Mouse (Mus musculus) lung, adult 2 months (tissue): ENCODE data around the gene Trmt112. TPM values are rescaled to one million over a fixed set of nuclear protein-coding genes. Genes with fewer than 3 reads are reported as not detected.
"Not testable (repeated sequence)": the region's sequence is repeated elsewhere in the genome, so short reads cannot be mapped to it uniquely, and the experiment has no call there.

Experiments
- DNase-seq: peaks from one replicate; pipeline ENCODE4 v3.0.0; 2022
- H3K4me1 ChIP-seq: fragments of 200-500 bp; 2 replicates; pipeline ENCODE4 v1.6.1; 2011; ENCODE audit warnings: low read length; ENCODE audit not compliant: control insufficient read depth, insufficient read depth
- H3K4me3 ChIP-seq: fragments of 200-500 bp; replicated peaks from 2 replicates; pipeline ENCODE3; 2011; ENCODE audit warnings: low read depth, mild to moderate bottlenecking, control low read depth, low read length; ENCODE audit errors: extremely low read depth
- CTCF ChIP-seq: fragments of 200-500 bp; IDR thresholded peaks from 2 replicates; pipeline ENCODE4 v1.5.1; 2011; ENCODE audit warnings: mild to moderate bottlenecking, low read length, control low read depth; ENCODE audit not compliant: insufficient read depth
- POLR2A ChIP-seq: fragments of 200-500 bp; IDR thresholded peaks from 2 replicates; pipeline ENCODE4 v1.6.1; 2011; ENCODE audit warnings: low read depth, mild to moderate bottlenecking, control low read depth, low read length, borderline replicate concordance; ENCODE audit errors: extremely low read depth
- WGBS: fragments of 180-500 bp; shearing (Covaris S2); methylation state at CpG from one replicate; pipeline ENCODE4 v1.1.7; 2018; 5-methylcytosine and 5-hydroxymethylcytosine counted together
- polyA plus RNA-seq: library from polyadenylated mRNA; depleted of rRNA; stranded (reverse); fragments of >200 nt; gene quantifications from 2 replicates; pipeline ENCODE4 v1.2.3, GENCODE M21; 2012

Gene Trmt112
- polyA plus RNA-seq, 1 experiment, result 115 TPM

GRCm38 (mm10) chr19:6907094-6907493 lies 2.4 kb upstream of the Trmt112 start:
- H3K4me3 ChIP-seq, result no peak overlapping the region
- 93% methylated on average over 8 of the region's 8 CpGs for WGBS
- DNase-seq, result no peak
- H3K4me1 ChIP-seq, result peaks cover 4% of the 10 kb centered on the region
- TF ChIP-seq CTCF, result no peak
- no peak for TF ChIP-seq POLR2A

GRCm38 (mm10) chr19:6907811-6908540 lies 1.5 kb upstream of the Trmt112 start:
- peaks cover 4% of the 10 kb centered on the region for H3K4me1 ChIP-seq
- DNase-seq, result peak; percentile 14
- 73% methylated on average over 7 of the region's 7 CpGs for WGBS
- TF ChIP-seq CTCF (no peak), POLR2A (no peak)
- peak overlapping the region; percentile 42 for H3K4me3 ChIP-seq

- Histone ChIP-seq H3K4me3 (peak overlapping the region; percentile 95), H3K4me1 (peaks cover 4% of the 10 kb centered on the region)
- no peak for DNase-seq
- 4% methylated on average over 11 of the region's 11 CpGs for WGBS
- TF ChIP-seq POLR2A (no peak), CTCF (no peak)
These were observed 477 bp upstream of the Trmt112 start for GRCm38 (mm10) chr19:6909021-6909420.

DNA sequence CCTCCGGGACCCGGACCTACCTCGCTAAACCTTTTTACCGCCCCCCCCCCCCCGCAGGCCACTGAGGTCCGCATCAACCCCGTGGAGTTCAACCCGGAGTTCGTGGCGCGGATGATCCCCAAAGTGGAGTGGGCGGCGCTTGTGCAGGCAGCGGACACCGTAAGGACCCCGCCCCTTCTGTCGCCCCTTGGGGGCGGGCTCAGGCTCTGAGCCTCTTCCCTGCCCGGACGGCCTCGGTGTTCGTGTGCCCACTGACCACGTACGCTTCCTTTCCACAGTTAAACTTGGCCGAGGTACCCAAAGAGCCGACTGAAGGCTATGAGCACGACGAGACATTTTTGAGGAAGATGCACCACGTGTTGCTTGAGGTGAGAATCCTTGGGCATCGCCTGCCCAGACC lies 808 bp downstream of the Trmt112 start:
- H3K4me1 ChIP-seq, DNase-seq: not testable (repeated sequence)
- H3K4me3 ChIP-seq, result peak overlapping the region; percentile 95
- WGBS, result under 1% methylated on average over 29 of the region's 30 CpGs

GRCm38 (mm10) chr19:6911101-6912074 lies 1.9 kb downstream of the Trmt112 start:
- 85% methylated on average over 19 of the region's 19 CpGs for WGBS
- H3K4me1 ChIP-seq, result peaks cover 4% of the 10 kb centered on the region
- DNase-seq, result no peak
- no peak for TF ChIP-seq POLR2A
- TF ChIP-seq CTCF, result no peak
- H3K4me3 ChIP-seq, result no peak overlapping the region

- no peak for DNase-seq
- TF ChIP-seq POLR2A (no peak), CTCF (no peak)
- peaks cover 4% of the 10 kb centered on the region for H3K4me1 ChIP-seq
- WGBS, result 89% methylated on average over 15 of the region's 15 CpGs
- no peak overlapping the region for H3K4me3 ChIP-seq
These were observed 2.9 kb downstream of the Trmt112 start for GRCm38 (mm10) chr19:6912205-6912970.

DNA sequence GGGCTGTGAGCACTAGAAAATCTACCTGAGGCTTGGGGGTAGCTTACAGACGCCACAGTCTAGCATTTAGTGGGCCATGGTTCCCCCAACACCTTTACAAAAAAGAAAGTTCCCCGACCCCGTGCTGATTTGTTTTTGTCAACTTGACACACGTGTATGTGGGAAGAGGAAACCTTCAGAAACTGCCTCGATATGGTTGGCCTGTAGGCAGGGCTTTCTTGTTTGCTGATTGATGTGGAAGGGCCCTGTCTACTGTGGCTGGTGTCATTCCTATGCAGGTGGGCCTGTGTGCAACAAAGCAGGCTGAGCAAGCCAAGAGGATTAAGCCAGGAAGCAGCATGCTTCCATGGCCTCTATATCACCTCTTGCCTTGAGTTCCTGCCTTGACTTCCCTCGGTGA lies 3.5 kb downstream of the Trmt112 start:
- 69% methylated on average over 6 of the region's 6 CpGs for WGBS
- no peak for DNase-seq
- Histone ChIP-seq H3K4me1 (peaks cover 4% of the 10 kb centered on the region), H3K4me3 (no peak overlapping the region)
- TF ChIP-seq POLR2A (no peak), CTCF (no peak)

DNA sequence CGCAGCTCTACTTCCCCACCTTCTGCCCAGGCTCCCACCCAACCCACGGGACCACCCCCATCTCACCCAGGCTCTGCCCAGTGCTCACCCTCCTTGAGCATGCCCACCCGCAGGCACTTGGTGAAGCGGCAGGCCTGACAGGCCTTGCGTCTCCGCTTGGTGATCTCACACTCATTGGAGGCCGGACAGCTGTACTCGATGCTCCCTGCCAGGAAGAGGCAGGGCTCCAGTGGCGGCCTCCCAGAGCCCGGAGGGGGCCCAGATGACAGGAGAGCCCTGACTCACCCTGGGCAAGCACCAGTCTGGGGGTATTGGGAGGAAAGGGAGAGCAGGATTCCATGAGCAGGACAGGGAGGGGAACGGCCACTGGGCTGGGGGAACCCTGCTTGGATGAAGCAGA lies 4.5 kb downstream of the Trmt112 start:
- WGBS, result 64% methylated on average over 11 of the region's 11 CpGs

DNA sequence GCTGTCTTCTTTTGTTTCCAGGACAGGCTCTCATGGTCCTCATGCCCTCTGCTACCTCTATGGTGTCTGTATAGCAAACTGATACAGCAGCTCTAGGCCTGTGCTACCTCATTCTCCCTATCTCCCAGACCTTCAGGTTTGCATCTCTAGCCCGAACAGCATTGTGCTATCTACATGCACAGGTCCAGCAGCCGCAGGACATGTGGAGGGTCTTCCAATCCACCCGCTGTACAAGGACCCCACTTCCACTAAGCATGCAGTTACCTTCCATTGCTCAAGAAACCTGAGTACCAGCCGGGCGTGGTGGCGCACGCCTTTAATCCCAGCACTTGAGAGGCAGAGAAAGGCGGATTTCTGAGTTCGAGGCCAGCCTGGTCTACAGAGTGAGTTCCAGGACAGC lies 5.0 kb downstream of the Trmt112 start:
- 92% methylated on average over 9 of the region's 9 CpGs for WGBS
- DNase-seq, result no peak
- Histone ChIP-seq H3K4me1 (no peaks in the 10 kb centered on the region), H3K4me3 (no peak overlapping the region)
- TF ChIP-seq CTCF (no peak), POLR2A (no peak)

More for the DNA sequence above, 4.5 kb downstream of the Trmt112 start:
- no peak for TF ChIP-seq POLR2A
- TF ChIP-seq CTCF, result no peak
- DNase-seq, result no peak
- Histone ChIP-seq H3K4me3 (no peak overlapping the region), H3K4me1 (no peaks in the 10 kb centered on the region)
